Mouse (Mus musculus): ENCODE measurements around the gene Chd3. TPM values are rescaled to one million over a fixed set of nuclear protein-coding genes. Genes with fewer than 3 reads are reported as not detected.
A peak's percentile ranks its signal among the peaks of the same experiment; 100 is the strongest.

Gene Chd3
- total RNA-seq, 2 experiments from 2014 or later, result 537 to 553 TPM

DNA sequence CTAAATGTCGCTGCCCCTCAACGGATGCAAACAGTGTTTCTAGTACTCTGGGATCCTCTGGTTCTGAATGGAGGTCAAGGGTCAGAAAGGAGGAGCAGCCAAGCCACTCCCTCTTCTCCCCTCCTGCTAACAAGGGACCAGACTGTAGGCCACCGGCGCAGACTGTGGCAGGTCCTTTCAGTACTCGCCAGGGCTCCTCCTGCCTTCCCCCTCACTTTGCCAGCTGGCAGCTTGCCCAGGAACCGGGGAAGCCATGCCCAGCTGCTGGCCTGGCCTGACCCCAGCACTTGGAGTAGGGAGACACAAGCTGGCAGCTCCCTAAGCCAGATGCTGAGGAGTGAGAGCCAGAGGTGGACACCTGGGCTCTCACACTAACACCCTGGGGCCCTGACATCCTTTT lies 4.3 kb downstream of the Chd3 start:
- DNase-seq, result peak; percentile 90 to 93

DNA sequence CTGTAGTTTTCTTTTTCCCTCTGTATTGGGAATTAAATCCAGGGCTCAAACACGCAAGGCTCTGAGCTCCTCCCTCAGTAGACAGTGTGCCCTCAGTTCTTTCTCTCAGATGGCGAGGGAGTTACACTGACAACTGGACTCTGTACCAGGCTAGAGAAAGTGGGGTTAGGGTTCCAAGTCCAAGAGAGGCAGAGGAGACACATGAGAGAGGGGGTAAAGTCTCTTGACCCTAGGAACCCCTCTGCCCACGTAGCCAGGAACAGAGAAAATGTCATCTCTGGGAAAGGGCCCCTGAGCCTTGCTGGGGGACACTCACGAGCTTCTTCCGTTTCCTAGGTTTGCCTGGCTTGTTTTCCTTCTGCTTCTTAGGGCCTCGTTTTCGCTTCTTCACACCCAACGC lies 4.8 kb downstream of the Chd3 start:
- DNase-seq, result no peak

DNA sequence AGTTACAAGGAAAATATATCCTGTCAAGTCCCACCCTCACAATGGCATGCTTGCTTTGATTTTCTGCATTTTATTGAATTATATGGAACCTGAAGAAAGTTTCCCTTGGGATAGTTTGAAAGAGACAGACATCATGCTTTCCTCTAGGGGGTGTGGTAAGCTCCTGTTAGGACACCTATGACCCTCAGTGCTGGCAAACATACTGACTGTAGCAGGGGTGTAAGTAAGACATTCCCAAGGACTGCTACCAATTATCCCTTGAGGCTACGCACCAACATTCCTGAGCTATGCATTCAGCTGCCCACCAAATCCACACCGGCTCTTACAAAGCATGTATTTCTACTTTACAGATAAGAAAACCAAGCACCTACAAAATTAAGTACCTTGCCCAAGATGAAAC lies 6.7 kb downstream of the Chd3 start:
- DNase-seq, result no peak

DNA sequence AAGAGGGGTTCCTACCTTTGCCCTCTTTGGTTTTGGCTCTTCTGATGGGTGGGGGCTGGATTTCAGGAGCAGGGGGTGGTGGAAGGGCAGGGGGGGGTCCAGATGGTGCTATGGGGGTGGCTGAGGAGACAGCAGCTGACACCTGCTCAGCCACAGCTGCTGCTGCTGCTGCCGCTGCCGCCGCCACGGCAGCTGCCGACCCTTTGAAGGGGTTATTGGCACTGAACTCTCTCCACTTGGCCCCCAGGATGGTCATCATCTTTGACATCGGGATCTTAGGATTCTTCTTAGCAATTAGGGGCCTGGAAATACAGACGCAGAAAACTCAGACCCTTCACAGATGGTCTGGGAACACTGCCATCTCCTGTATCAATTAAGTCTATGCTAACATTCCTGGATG lies 7.2 kb downstream of the Chd3 start:
- DNase-seq, result no peak

DNA sequence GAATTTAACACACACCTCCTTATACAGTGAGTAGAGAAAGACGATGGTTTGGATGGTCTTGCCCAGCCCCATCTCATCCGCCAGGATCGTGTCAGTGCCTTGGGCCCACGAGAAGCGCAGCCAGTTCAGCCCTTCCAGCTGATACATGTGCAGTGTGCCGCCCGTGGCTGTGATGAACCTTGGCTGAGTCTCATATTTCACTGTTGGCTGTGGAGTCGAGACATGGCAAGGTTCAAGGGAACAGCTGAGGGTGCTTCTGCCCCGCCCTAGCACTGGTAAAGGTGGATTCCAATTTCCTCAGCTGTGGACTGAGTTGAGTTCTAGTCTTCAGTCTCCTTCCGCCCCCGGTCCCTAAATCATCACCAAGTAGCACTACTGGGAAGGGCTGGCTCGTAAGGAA lies 11.5 kb downstream of the Chd3 start:
- DNase-seq, result no peak

DNA sequence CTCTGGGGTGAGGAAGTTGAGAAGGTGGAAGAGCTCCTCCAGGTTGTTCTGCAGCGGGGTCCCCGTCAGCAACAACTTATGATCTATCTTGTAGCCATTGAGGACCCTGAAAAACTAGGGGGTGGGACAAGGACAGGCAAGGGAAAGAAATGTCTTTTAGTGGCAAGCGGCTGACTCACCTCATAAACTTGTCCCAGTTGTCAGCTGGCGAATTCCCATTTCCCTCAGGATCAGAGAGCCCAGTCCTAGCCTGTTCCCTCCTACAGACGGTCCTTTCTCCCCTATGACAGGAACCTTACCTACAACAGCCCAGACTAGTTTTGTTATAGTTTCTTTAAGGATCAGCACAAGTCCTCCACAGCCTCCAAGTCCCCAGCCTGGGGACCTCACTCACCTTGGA lies 12.7 kb downstream of the Chd3 start:
- no peak for DNase-seq

DNA sequence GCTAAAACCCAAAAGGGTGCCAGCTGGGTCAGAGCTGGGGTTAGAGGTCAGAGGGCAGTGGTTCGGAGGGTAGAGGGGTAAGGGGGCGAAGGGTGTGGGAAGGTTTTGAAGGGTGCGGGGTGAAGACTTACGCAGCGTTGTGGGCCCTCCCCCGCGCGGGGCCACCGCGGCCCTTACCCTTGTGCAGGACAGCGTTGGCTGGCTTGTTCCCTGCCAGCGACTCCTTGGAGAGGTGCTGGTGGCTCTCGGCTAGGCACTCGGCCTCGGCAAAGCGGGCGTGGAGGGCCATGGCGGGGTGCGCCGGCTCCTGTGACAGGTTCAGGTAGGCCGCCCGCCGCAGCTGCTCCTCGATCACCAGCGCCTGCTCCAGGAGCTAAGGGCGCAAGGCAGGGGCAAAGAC lies 22.8 kb downstream of the Chd3 start:
- DNase-seq, result no peak

DNA sequence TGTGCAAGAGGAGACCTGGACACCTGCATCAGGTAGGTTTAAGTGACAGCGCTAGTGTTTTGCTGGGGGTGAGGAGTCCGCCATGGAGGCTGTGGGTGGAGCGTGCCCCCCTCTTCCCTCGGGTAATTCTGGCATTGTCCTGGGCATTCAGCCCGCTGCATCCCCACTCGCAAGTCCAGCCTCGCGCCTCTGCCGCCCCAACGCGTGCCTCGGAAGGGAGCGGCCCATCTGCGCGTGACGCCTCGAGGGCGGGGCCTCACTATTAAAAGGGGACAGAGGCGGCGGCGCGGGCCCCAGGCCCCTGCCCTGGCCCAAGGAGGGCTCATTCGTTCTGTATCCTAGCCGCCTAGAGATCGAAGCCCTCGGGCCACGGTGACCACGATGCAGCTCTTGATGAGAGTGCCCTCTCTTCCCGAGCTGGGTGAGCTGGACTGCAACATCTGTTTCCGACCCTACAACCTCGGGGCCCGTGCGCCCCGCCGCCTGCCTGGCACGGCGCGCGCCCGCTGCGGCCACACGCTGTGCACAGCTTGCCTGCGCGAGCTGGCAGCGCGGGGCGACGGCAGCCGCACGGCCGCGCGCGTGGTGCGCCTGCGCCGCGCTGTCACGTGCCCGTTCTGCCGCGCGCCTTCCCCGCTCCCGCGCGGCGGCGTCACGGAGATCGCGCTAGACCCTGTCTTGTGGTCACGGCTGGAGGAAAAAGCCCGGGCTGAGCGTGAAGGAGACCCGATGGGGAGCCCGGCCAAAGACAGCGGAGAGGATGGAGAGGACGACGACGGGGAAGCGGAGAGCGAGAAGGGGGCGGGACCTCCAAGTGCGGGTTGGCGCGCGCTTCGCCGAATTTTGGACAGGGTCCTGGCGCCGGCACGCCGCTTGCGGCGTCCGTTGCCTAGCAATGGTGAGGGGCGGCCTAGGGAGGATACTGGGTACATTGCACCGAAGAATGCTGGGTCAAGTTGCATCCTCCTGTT lies 28.8 kb downstream of the Chd3 start, which contains the start of gene Rnf227:
TSS of gene Rnf227 (plus strand) at position 301 of the 971 bp plus-strand sequence.
- peak; percentile 82 to 85 for DNase-seq

DNA sequence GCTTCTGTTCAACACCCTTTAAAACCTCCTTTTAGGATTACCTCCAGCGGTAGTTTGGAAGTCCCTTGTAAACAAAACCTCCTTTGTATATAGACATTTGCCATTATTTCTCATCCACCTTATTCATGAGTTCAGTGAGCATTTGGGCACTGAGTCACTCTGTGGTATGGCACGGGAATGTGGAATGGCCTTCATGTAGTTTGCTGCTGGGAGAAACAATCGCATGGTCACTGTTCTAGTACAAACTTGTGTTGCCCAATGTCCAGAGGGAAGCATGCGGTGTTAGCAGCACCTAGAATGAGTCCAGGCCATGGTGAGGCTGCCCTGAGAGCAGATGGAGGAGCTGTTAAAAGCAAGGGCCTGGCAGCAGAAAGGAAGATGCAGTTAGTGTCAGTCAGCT lies 34.4 kb downstream of the Chd3 start:
- no peak for DNase-seq

DNA sequence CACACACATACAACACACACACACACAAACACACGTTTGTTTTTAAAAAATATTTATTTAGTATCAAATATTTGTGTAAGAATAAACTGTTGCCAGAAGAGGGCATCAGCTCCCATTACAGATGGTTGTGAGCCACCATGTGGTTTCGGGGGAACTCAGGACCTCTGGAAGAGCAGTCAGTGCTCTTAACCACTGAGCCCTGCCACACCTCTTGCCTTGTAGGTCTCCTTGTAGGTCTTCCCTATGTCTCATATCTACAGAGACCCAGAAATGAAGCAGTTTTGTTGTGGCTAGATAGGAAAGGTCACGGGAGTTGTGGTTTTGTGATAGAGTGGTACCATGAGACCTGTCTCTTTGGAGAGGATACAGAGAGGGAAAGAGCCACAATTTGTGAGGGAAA lies 35.3 kb downstream of the Chd3 start:
- DNase-seq, result no peak

DNA sequence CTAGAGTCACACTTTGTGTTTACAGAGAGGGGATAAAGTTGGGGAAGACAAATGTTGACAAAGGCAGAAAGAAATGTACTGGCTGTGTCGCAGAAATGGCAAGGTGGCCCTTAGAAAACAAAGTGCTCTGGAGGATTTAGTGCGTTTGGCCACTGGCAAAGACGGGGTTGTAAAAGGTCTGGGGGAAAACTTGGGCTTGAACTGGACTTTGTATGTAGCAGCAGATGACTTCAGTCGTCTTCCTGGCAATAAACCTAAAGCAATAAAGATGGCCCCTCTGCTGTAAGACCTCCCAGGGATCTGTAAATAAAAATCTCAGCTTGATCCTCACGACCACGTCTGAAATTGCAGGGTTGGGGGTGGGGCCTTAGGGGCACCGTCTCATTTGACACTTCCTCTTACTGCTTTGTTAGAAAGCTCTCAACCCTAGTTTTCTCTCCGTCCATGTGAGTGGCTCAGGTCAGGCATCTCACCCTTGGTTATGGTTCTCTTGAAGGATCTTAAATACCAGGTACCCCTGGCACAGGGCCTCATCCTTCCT lies 36.4 kb downstream of the Chd3 start:
- DNase-seq, result no peak

DNA sequence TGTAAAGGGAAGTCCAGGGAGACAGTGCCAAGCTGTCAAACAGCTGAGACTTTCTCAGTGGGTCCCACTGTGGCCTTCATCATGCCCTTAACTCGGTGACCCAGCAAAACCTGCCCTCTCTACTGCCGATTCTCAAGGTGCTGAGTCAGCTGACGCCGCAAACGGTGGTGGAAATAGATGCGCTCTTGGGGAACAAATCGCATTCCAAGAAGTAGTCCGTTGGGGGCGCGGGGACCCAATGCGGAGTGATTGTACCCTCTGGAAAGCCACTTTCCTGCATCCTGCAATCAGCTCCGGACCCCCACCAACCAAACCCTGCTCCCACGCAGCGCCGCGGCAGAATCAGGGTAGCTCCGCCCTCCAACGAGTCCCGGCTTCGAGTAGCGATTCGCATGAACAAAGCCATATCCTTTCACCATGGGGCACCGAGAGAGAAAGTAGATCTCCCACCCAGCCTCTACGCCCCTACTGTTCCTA lies 37.2 kb downstream of the Chd3 start:
- DNase-seq, result peak; percentile 73 to 83

DNA sequence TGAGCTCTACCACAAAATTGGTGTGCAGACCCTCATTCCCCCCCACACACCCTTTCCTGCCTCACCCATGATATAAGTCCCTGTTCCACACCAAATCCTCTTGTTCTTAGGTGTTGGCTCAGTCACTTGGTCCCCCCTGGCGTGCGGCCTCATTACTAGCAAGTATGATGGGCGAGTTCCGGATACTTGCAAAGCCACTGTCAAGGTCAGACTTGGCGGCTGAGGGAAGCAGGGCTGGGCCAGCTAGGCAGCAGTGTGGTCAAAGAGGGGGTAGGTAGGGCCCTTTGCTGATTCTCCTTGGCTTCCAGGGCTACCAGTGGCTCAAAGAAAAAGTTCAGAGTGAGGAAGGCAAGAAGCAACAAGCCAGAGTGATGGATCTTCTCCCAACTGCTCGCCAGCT lies 38.1 kb downstream of the Chd3 start:
- no peak for DNase-seq

DNA sequence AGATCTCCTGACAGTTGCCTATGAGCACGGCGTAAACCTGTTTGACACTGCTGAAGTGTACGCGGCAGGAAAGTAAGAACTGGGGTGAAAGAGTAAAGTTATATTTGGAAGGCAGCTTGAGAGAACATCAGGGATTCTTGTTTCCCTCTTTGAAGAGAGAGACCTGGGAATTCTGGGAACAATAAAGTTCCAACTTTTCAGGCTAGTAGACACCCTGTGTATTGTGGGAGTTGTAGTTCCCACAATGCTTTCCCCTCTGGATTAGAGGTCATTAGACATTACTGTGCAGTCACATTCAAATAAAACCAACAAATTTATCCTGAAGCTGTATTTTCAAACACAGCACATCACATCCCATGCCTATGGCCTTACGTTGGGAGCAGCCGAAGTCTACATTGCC lies 40.7 kb downstream of the Chd3 start:
- no peak for DNase-seq

DNA sequence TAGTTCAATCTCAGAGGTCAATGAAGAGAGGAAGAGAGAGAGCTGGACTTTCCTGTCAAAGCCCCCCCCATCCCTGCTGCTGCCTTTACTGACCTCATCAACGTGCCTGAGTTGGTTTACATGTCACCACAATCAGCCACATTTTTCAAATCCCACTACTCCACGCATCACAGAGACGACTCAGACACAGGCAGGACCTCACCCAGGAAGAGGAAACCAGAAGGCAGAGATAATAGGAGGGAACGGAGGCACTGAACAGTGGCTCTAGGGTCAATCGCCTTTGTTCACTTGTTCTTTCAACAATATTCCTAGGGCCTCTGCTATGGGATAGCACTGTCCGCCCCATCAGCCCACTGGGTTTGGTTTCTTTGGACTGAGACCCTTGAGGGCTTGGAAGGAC lies 41.6 kb downstream of the Chd3 start:
- no peak for DNase-seq

DNA sequence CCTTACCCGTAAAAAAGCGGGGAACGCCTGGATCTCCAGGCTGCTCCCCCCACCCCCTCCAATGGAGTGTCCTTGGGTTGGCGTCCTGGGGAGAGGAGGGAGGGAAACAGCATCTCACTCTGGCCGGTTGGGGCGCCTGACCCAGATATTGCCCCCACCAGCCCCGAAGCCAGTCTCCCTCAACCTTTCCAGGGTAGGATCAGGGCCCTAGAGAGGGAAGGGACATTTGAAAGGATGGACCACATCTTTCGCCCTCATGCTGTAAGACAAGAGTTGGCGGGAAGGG lies 42.1 kb downstream of the Chd3 start:
- no peak for DNase-seq

DNA sequence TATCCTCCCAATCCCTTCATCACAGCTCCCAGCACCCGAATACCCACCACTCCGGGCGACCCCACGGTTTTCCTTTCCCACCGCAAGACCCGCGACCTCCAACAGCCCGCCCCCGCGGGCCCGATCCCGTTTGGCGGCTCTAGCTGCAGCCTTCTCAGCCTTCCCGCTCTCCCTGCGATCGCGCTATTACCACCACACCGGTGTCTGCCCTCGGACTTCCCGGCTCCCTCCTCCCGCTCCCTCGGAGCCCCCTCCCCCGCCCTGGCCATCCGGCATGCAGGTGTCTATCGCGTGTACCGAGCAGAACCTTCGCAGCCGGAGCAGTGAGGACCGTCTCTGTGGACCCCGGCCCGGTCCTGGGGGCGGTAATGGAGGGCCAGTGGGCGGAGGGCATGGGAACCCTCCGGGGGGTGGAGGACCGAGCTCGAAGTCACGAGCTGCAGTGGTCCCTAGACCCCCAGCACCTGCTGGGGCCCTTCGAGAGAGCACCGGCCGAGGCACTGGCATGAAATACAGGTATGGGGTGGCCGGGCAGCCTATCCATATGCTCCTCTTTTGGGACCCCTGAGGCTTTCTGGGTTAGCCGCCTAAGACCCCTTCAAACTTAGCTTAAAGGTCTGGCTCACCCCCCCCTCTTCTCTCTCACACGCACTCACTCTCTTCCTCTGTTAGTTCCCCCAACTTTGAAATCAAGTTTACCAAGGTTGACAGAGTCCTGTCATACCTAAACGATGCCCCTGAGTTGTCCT lies 42.6 kb downstream of the Chd3 start:
- DNase-seq, result peak in 1 of 2 experiments; percentile 30

DNA sequence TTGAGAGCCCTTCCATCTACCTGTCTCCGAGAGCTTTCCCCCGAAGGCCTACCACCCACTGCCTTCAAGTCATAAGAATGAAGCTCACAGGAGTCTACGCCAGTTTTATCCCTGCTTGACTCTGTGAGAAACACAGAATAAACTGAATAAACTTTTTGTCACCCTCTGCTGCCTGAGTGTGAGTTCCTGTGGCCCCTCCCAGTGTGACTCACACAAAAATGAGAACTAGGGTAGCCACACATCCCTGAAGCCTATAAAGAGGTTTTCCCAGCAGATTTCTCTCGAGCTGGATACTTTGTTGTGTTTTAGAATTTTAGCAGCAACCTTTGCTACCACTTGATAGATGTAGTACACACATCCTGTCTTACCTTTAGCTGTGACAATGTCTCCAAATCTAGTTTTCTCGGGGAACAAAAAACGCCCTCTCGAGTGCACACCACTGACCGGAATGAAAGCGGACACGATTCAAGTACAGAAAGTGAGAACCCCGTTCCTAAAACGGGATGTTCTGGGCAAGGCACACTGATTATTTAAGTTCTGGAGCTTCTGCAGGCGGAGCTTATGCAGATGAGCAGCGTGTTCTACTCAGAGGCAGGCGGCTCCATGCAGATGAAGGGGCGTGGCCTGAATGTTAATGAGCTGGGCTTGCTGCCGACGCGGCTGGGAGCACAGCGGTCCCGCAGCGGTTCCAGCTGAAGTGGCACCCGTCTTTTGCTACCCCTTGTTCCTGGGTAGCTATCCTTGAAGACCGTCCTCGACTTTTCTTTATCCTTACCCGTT lies 43.4 kb downstream of the Chd3 start, which contains the start of gene Kcnab3:
TSS of gene Kcnab3 (plus strand) at position 631 of the 780 bp plus-strand sequence.
- peak; percentile 73 to 77 for DNase-seq

DNA sequence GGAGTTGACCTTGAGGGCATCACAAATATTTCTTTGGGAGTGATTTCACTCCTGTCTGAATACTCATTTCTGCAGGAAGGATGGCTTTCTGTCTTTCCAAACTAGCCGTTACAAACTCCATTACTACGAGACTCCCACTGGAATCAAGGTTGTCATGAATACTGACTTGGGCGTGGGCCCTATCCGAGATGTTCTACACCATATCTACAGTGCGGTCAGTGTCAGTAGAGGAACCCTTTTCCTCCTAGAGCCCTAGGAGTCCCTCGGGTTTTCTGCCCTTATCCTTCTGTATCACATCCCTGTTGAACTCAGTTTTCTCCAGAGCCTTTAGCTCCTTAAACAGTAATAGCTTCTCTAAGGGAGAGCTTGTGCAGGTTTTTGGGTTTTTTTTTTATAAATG lies 44.5 kb downstream of the Chd3 start:
- no peak for DNase-seq

DNA sequence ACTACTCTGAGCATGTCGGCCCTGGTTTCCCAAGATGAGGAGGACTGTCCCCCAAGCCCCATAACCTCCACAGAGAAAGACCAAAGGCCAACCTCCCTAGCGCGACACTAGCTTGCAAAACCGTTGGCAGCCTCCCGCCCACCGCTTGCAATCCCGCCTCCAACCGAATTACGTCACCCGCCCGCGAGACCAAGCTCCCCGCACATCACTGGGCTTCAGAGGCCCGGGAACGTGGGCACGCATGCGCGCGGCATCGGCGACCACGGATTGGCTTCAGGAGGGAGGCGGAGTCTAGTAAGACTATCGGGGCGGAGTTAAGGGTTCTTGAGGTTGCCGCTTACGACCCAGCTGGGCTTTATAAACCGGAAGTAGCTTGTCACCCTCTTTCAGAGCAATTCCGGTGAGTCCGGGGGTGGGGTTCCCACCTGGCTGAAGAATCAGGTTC lies 45.5 kb downstream of the Chd3 start, which contains the start of the genes Cntrob and Trappc1:
TSS of gene Cntrob (minus strand) at position 109 of the 445 bp plus-strand sequence.
TSS of gene Trappc1 (plus strand) at position 314 of the 445 bp plus-strand sequence.
- peak; percentile 98 for DNase-seq

DNA sequence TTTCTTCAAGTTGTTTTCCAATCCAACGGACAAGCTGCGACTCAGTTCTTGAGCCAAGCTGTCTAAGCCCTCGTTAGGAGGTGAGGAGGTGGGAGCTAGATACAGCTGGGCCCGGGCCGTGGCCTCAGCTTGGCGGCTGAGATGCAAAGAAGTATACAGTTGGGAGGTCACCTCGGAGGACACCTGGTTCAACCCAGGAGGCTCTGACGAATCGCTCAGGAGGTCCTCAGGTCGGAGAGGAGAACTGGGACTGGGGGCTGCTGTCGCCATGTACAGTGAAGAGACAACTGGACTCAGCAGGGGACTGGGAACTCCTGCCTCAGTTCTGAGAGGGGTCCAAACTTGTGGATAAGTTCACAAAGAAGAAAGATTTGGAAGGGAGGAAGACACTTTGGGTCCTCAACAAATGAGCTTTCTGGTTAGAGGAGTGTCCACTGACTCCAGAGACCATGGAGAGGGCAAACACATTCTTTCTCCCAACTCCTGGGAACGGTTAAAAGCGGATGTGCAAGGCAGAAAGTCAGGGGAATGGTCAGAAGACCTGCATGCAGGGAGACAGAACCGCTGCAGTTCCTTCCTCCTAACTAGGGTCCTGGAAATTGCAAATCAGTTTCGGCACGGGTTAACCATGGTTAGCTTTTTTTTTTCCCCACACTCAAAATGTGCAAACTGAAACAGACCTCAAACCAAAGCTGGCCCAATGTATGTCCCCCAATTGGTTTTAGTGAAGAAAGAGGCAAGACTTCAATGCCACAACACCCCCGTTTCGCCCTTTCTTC lies 46.3 kb downstream of the Chd3 start:
- no peak for DNase-seq

Data from layer of hippocampus, postnatal 36 days (tissue).